Mouse (Mus musculus) embryonic stem cell, embryonic (primary cell): ENCODE measurements at regions not wholly inside any gene's neighbourhood (a gene's known extent, or its start where the extent isn't known, plus 50 kb on each side); places are given as distances from the start of the nearest gene placed in this dataset.
"Not testable (repeated sequence)": the region's sequence is repeated elsewhere in the genome, so short reads cannot be mapped to it uniquely, and the experiment has no call there.

Experiments
- CTCF ChIA-PET, 4 experiments: fragments of 300-600 bp in 2 of 4; fragments of 350-600 bp in 2 of 4; sonication (Branson Sonifier 250); formaldehyde crosslinking; loops; one replicate each; lab custom pipeline; 2022; ENCODE audit warnings: inconsistent platforms in 2 of 4; lab: Charles Lee
- POLR2A ChIA-PET, 4 experiments: fragments of 300-600 bp in 2 of 4; fragments of 350-600 bp in 2 of 4; sonication (Branson Sonifier 250); formaldehyde crosslinking; loops; one replicate each; lab custom pipeline; 2022; ENCODE audit warnings: antibody characterized with exemption in 4 of 4, inconsistent platforms in 1 of 4; lab: Charles Lee

DNA sequence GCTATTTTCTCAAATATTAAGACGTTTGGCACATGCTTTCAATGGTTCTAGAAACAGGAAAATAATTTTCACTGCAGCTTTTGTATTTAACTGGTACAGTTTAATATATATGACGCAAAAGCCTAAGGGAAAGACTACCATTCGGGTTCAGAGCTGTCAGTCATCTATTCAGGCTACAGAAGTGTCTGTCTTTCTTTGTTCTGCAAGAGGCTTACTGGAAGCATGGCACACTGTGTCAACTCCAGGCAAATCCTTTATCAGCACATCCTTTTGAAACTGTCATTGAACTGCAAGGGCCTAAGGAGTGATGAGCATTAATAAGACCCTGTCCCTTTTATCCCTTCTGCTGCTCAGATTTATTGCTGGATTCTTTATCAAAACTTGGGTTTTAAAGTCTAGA lies 303.8 kb upstream of the Gm5152 start:
- POLR2A ChIA-PET, CTCF ChIA-PET: not testable (repeated sequence)

DNA sequence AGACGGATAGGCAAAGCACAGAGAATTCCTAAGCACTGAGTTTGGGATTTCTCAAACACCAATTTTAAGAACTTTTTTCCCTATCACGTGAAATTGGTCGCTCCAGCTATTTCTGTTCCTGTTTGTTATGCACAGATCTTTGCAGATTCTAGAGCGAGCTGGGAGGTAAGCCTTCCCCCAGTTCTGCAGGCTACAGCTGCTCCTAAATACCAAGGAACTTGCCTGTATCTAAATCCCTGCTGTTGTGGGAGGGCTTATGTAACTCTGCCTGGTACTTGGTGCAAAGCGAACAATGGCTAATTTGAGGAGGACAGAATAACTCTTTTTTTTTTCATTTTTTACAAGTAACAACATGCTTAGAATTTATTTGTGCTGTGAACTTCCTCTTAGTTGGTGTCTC lies 316.0 kb upstream of the Gm5152 start:
- ChIA-PET POLR2A (no interaction called here), CTCF (no interaction called here)

DNA sequence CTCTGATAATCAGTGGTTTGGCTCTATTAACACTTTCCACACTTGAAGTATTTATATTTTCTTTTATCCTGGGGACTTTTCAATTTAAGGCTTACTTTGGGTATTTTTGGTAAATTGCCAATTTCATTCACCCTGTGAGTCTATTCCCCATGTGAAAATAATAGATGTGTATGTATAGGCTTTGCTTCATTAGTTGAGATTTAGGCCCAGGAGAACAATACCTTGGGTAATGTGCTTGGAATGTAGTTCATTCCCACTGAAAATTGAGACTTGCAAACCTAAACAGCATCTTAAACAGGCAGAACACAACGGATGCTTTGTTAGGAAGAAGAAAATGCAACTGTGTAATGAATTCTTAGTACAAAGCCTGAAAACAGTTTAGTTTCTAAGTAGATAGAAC lies 346.1 kb upstream of the Gm5152 start:
- ChIA-PET POLR2A (no interaction called here), CTCF (no interaction called here)

DNA sequence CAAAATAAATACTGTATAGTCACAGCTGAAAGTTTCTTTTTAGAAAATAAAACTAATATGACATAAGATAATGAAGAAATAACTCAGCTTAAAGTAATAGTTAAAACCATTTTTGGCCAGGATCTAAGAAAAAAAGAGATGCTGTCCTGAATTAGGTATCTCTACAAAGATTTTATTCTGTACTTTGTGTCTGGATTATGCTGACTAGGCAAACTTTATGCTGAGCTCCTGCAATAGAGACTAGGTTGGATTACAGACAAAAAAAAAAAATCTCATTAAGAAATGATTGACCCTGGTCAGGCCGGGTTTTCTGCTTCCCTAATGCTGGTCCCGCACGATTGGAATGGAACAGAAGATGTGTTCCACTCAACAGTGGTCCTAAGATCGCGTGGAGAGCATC lies 346.8 kb upstream of the Gm8871 start:
- POLR2A ChIA-PET: no interaction called here
- CTCF ChIA-PET: no interaction called here

DNA sequence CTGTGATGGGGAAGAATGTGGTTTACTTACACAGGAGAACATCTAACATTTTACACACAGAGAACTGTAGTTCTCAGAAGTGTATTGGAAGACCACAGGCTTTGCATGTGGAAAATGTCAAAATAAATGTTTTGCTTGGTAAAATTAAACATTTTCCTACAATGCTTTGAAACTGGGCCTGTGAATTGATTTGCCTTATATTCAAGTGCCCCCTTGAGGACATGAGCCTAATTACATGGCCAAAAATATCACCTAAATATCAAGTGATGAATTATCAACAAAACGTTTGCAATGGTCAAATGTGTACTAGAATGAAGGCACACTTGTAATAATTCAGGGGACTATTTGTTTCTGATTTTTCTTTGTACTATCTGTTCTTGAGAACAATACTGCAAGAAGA lies 314.4 kb upstream of the Gm8871 start:
- ChIA-PET POLR2A (no interaction called here), CTCF (no interaction called here)

DNA sequence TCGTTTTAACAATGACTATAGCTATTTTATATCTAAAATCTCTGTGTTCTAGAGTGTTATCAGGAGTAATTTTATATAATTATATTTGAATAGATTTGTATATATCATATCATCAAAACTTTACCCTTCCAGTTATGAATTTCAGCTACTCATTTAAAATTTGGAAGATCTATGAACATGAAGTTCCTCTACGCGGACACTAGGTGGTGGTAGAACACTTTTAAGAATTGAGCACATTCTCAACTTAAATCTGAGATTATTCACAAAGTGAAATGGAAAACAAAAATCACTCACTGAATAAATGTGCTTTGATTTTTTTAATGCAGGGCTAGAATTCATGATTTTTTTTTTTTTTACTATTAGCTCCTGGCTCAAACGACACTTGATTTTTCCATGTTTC lies 299.5 kb upstream of the Gm8871 start:
- ChIA-PET POLR2A (no interaction called here), CTCF (interaction anchor here in 3 of 4 experiments (0.5 to 0.8 kb wide), 5 partner anchors 10 to 1907 kb away, joined by 3 to 8 read pairs (median 5); no protein-coding TSS in a partner anchor)

DNA sequence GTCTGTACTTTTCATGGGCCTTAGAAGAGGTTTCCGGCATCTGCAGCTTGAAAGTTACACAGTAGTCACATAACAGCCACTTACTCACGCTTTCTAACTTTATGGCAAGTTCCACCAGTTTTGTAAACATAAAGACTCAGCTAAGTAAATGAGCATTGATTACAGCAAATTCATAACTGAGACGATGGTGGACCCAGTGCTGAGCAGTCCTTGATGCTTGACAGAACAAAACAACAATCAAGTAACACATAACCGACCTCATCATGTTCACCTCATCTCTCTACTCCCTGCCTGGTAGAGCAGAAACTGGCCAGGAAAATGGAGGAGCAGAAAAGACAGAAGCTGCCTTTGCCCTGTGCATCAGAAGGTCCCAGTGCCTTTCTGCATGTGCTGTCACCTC lies 284.3 kb upstream of the Gm8871 start:
- ChIA-PET CTCF (no interaction called here), POLR2A (no interaction called here)

DNA sequence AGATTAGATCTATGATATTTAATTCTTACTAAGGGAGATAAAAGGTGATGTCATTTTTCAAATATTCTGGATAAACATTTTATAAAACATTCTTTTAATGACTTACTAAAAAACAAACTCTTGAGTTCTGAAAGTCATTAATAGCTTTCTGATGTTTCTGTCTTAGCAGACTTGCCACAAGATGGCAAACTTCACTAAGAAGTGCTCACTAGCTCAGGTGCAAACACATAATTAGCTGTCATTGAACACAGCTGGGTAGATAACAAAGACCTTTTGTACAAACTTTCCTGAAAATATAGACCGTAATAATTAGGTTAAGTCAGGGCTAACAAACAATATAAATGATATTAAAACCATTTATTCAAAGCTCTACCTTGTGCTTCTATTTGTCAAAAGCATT lies 273.4 kb upstream of the Gm8871 start:
- ChIA-PET POLR2A (no interaction called here), CTCF (interaction anchor here in 1 of 4 experiments (0.6 kb wide), 1 partner anchor 1881 kb away, joined by 4 read pairs; no protein-coding TSS in a partner anchor)

DNA sequence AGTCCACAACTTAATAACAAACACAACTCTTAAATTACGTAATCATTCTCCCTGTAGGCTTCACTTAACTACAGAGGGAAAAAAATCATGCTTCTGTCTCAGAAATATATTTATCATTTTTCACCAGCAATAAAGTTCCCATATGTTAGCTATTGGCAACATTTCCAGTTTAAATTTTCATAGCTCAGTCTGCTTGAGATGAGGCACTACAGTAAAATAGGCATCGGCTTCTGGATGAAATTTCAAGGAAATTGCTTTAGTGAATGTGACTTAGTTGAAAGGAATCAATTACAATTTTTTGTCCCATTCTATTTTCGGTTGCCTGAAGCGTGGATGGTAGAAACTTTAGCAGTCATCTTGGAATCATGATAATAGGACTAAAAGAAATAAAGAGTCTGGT lies 262.1 kb upstream of the Gm8871 start:
- POLR2A ChIA-PET: no interaction called here
- CTCF ChIA-PET: no interaction called here

DNA sequence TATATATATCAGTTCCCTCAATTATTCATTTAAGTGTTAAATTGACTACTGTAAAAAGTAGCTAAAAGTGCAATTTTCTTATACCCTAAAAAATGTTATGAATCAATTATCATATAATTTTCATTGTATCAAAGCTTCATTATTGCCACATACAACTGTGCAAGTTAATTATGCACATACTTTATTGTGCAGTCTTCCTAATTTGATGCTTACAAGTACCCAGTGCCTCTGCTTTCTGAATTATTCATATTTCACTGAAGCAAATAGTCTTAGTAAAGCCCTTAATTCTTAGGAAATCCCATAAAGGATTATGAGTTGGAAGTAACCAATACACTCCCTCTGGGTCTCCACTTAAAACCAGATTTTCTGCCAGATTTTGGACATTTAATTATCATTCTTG lies 220.5 kb upstream of the Gm8871 start:
- CTCF ChIA-PET: no interaction called here
- POLR2A ChIA-PET: no interaction called here

DNA sequence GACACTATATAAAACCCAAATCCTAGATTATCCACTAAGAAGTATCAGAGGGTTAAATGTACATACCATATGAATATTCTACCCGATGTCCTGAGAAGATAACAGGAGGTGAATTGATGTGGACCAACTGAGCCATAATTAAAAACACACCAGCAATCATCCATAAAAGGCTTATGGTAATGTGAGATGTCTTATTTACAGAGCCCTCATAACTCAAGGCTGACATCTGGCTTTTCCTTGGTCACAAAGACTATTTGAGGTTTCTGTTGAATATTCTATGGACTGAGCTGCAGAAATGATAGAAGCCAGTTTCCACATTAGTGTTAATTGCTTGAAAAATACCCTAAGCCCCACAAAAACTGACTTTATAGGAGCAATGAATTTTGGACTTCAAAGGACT lies 198.1 kb upstream of the Gm8871 start:
- ChIA-PET POLR2A (no interaction called here), CTCF (no interaction called here)

DNA sequence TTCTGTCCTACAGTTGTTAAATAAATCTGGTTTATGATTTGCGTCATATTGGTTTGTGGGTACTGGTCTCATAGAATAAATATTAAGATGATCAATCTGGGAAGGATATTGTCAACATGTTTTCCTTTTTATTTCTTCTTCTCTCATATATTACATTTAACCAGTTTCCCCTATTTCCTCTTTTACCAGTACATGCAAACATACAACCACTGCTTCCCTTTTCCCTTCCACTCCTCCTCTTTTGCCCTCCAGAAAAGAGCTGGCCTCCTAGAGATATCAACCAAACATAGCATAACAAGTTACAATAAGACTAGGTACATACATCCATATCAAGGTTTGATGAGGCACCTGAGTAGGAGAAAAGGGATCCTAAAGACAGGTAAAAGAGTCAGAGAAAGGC lies 180.1 kb upstream of the Gm8871 start:
- CTCF ChIA-PET: no interaction called here
- POLR2A ChIA-PET: no interaction called here
